Mouse (Mus musculus): ENCODE data around the gene Lrp10. TPM values are rescaled to one million over a fixed set of nuclear protein-coding genes. Genes with fewer than 3 reads are reported as not detected.

Lrp10 gene
- polyA plus RNA-seq, 1 experiment, result 22.9 TPM

- H3K4me1 ChIP-seq (ENCODE audit: control insufficient read depth, insufficient read depth, low read length), result no peaks in the 10 kb centered on the region
- no peaks in the 10 kb centered on the region for H3K27me3 ChIP-seq (ENCODE audit: control insufficient read depth, insufficient read depth, low read length, poor library complexity, severe bottlenecking)
- H3K4me3 ChIP-seq (ENCODE audit: low read depth, low read length), result peak overlapping the region; percentile 87
- peaks cover 4% of the 10 kb centered on the region; the same call in 1 of the 2 replicates for H3K36me3 ChIP-seq (ENCODE audit: control insufficient read depth, insufficient read depth, low read length, poor library complexity, severe bottlenecking)
- H3K9me3 ChIP-seq (replicated peaks; ENCODE audit: control insufficient read depth, insufficient read depth, low read length, poor library complexity, severe bottlenecking), result no peaks in the 10 kb centered on the region
- TF ChIP-seq EP300 (IDR thresholded peaks at IDR 0.05; ENCODE audit: insufficient read depth, low read depth, low read length), result no peak
- TF ChIP-seq CTCF (IDR thresholded peaks at IDR 0.05; ENCODE audit: low read depth, low read length), result peak; percentile 73
- H3K27ac ChIP-seq (ENCODE audit: insufficient read depth, low read length), result no peak overlapping the region; the same call in 1 of the 2 replicates
- H3K9ac ChIP-seq (ENCODE audit: low read depth, poor library complexity, severe bottlenecking), result peak overlapping the region; percentile 84
These were observed 512 bp downstream of the Lrp10 start for GRCm38 (mm10) chr14:54464293-54465005.

DNA sequence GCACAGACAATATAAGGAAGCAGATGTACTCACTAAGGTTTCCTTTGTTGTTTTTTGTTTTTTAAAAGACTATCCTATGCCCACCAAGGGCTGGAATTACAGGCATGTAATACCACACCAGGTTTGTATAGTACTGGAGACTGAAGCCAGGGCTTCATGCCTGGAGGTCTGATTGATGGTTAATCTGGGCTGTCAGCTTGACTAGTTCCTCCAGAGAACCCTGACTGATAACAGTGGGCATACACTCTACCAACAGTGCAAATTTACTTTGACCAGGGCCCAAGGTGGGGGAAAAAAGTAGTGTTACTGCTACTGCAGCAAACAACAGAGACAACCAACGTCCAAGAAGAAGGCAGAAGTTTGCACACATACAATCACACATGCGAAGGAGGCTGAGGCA lies 7.5 kb downstream of the Lrp10 start:
- TF ChIP-seq CTCF (IDR thresholded peaks at IDR 0.05; ENCODE audit: low read depth, low read length), result no peak
- TF ChIP-seq POLR2A (IDR thresholded peaks at IDR 0.05; ENCODE audit: insufficient read depth, low read length), result no peak
- no peak for TF ChIP-seq EP300 (IDR thresholded peaks at IDR 0.05; ENCODE audit: insufficient read depth, low read depth, low read length)
- H3K9ac ChIP-seq (ENCODE audit: low read depth, poor library complexity, severe bottlenecking), result no peak overlapping the region
- H3K4me3 ChIP-seq (ENCODE audit: low read depth, low read length), result no peak overlapping the region
- H3K36me3 ChIP-seq (ENCODE audit: control insufficient read depth, insufficient read depth, low read length, poor library complexity, severe bottlenecking), result peaks cover 6% of the 10 kb centered on the region; the same call in 1 of the 2 replicates
- no peaks in the 10 kb centered on the region for H3K27me3 ChIP-seq (ENCODE audit: control insufficient read depth, insufficient read depth, low read length, poor library complexity, severe bottlenecking)
- no peaks in the 10 kb centered on the region for H3K4me1 ChIP-seq (ENCODE audit: control insufficient read depth, insufficient read depth, low read length)
- H3K27ac ChIP-seq (ENCODE audit: insufficient read depth, low read length), result no peak overlapping the region
- H3K9me3 ChIP-seq (replicated peaks; ENCODE audit: control insufficient read depth, insufficient read depth, low read length, poor library complexity, severe bottlenecking), result no peaks in the 10 kb centered on the region

DNA sequence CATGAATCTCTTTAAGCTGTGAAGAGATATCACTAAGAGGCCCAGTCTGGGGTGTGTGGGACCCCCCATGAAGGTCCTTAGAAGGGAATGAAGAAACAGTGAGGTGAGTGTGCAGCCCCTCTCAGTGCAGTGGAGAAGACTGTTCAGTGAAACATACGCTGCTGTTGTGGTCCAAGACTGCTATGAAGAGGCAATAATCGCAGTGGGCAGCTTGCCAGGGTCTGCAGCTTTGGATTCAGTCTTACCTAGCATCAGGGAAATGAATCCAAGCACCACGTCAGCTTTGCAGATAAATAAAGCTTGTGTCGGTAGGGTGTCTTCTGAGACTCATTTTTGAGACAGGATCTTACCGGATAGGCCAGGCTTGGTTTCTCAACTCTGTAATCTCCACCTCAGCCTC lies 8.7 kb downstream of the Lrp10 start:
- no peak for TF ChIP-seq EP300 (IDR thresholded peaks at IDR 0.05; ENCODE audit: insufficient read depth, low read depth, low read length)
- TF ChIP-seq POLR2A (IDR thresholded peaks at IDR 0.05; ENCODE audit: insufficient read depth, low read length), result no peak
- TF ChIP-seq CTCF (IDR thresholded peaks at IDR 0.05; ENCODE audit: low read depth, low read length), result no peak
- Histone ChIP-seq H3K27ac (ENCODE audit: insufficient read depth, low read length) (no peak overlapping the region), H3K9ac (ENCODE audit: low read depth, poor library complexity, severe bottlenecking) (no peak overlapping the region)

DNA sequence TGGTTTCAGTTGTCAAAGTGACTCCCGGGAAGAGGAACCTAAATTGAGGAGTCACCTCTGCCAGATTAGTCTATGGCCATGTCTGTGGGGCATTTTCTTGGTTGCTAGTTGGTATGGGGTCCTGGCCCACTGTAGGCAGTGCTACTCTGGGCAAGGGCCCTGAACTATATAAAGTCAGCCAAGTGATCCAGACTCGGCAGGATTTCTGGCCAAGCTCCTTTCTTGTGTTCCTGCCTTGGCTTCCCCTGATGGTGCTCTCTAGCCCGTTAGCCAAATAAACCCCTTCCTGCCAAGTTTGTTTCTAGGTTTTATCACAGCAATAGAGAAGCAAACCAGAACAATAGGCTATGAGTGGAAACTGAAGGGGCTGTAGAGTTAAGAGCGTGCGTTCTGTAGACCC lies 10.8 kb downstream of the Lrp10 start:
- Histone ChIP-seq H3K9ac (ENCODE audit: low read depth, poor library complexity, severe bottlenecking) (no peak overlapping the region), H3K27me3 (ENCODE audit: control insufficient read depth, insufficient read depth, low read length, poor library complexity, severe bottlenecking) (no peaks in the 10 kb centered on the region), H3K36me3 (ENCODE audit: control insufficient read depth, insufficient read depth, low read length, poor library complexity, severe bottlenecking) (no peaks in the 10 kb centered on the region), H3K4me3 (ENCODE audit: low read depth, low read length) (no peak overlapping the region), H3K9me3 (replicated peaks; ENCODE audit: control insufficient read depth, insufficient read depth, low read length, poor library complexity, severe bottlenecking) (no peaks in the 10 kb centered on the region), H3K4me1 (ENCODE audit: control insufficient read depth, insufficient read depth, low read length) (no peaks in the 10 kb centered on the region), H3K27ac (ENCODE audit: insufficient read depth, low read length) (no peak overlapping the region)
- TF ChIP-seq EP300 (IDR thresholded peaks at IDR 0.05; ENCODE audit: insufficient read depth, low read depth, low read length) (no peak), CTCF (IDR thresholded peaks at IDR 0.05; ENCODE audit: low read depth, low read length) (no peak), POLR2A (IDR thresholded peaks at IDR 0.05; ENCODE audit: insufficient read depth, low read length) (no peak)

More for the DNA sequence above, 8.7 kb downstream of the Lrp10 start:
- no peaks in the 10 kb centered on the region for H3K9me3 ChIP-seq (replicated peaks; ENCODE audit: control insufficient read depth, insufficient read depth, low read length, poor library complexity, severe bottlenecking)
- H3K36me3 ChIP-seq (ENCODE audit: control insufficient read depth, insufficient read depth, low read length, poor library complexity, severe bottlenecking), result peaks cover 6% of the 10 kb centered on the region; the same call in 1 of the 2 replicates
- H3K4me3 ChIP-seq (ENCODE audit: low read depth, low read length), result no peak overlapping the region
- H3K4me1 ChIP-seq (ENCODE audit: control insufficient read depth, insufficient read depth, low read length), result no peaks in the 10 kb centered on the region
- no peaks in the 10 kb centered on the region for H3K27me3 ChIP-seq (ENCODE audit: control insufficient read depth, insufficient read depth, low read length, poor library complexity, severe bottlenecking)

GRCm38 (mm10) chr14:54475941-54476844 lies 12.3 kb downstream of the Lrp10 start, which contains the start of gene Rem2:
Gene Rem2, plus strand, starts transcription at chr14:54476100.
- Histone ChIP-seq H3K27ac (ENCODE audit: insufficient read depth, low read length) (no peak within 1 kb of the TSS), H3K4me1 (ENCODE audit: control insufficient read depth, insufficient read depth, low read length) (no peaks in the 10 kb centered on the region), H3K4me3 (ENCODE audit: low read depth, low read length) (peak within 1 kb of the TSS; percentile 59), H3K9ac (ENCODE audit: low read depth, poor library complexity, severe bottlenecking) (0 out of 2 replicates have a peak within 1 kb of the TSS, but pooled peaks have one; percentile 39), H3K9me3 (replicated peaks; ENCODE audit: control insufficient read depth, insufficient read depth, low read length, poor library complexity, severe bottlenecking) (no peaks in the 10 kb centered on the region), H3K36me3 (ENCODE audit: control insufficient read depth, insufficient read depth, low read length, poor library complexity, severe bottlenecking) (no peaks in the 10 kb centered on the region), H3K27me3 (ENCODE audit: control insufficient read depth, insufficient read depth, low read length, poor library complexity, severe bottlenecking) (no peaks in the 10 kb centered on the region)
- no peak for TF ChIP-seq POLR2A (IDR thresholded peaks at IDR 0.05; ENCODE audit: insufficient read depth, low read length)
- TF ChIP-seq CTCF (IDR thresholded peaks at IDR 0.05; ENCODE audit: low read depth, low read length), result no peak
